Mouse (Mus musculus): ENCODE data around the gene Snx9.

DNA sequence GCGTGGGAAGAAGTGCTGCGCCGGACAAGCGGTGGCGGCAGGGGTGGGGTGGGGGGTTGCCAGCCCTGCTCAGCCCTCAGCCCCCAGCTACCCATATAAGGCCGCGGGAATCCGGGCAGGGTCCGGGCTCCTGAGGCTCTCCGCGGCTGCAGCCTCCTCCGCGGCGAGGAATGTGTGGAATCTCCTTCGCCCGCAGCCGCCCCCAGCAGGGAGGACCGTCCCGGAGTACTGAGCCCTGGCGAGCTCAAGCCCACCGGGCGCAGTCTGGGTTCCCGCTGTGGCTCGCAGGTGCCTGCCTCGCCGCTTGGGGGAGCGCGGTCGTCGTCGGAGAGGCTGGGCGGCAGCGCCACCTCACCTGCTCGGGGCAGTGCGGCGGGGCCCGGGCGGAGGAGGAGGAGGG is 99.7 kb downstream of the Snx9 start:
- TF ChIP-seq POU5F1 (IDR thresholded peaks at IDR 0.05; ENCODE audit: borderline replicate concordance, low read length) (no peak), NANOG (IDR thresholded peaks at IDR 0.05; ENCODE audit: borderline replicate concordance, low read length) (no peak)

All from E14TG2a.4 (cell line).